Mouse (Mus musculus) left cerebral cortex, postnatal 4 days (tissue): ENCODE measurements around the gene Sorcs3. TPM values are rescaled to one million over a fixed set of nuclear protein-coding genes. Genes with fewer than 3 reads are reported as not detected.

Source experiments
- DNase-seq: peaks from one replicate; pipeline ENCODE4 v3.0.0-alpha.2; 2022
- intact Hi-C: fragments of 180-260 bp; cut with DNase I; formaldehyde crosslinking; loops from one replicate; pipeline ENCODE4 v1.15.1; 2025
- total RNA-seq, 2 experiments: library from RNA; stranded (reverse); gene quantifications; 2 replicates each; pipeline ENCODE4 v1.2.3; 2021

Gene Sorcs3
- total RNA-seq, 2 experiments from 2014 or later: 15.8 to 20.9 TPM

DNA sequence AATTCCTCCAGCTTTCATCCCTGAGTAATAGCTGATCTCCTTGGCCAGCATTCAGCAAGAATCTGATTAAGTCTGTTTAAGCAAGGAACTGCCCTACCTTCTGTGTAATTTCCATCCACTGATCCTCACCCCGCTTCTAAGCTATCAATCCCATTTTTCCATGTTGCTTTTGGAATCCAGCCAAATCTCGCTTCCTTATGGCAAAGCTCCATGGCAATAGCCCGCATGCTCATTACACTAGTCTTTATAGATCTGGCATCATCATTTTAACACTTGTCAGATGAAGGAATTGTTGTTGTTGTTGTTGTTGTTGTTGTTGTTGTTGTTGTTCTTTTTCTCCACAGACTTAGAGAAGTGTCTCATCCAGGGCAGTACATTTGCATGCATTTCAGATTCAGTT, 277.1 kb downstream of the Sorcs3 start:
- peak; percentile 27 for DNase-seq
- intact Hi-C loops: no loop called here

DNA sequence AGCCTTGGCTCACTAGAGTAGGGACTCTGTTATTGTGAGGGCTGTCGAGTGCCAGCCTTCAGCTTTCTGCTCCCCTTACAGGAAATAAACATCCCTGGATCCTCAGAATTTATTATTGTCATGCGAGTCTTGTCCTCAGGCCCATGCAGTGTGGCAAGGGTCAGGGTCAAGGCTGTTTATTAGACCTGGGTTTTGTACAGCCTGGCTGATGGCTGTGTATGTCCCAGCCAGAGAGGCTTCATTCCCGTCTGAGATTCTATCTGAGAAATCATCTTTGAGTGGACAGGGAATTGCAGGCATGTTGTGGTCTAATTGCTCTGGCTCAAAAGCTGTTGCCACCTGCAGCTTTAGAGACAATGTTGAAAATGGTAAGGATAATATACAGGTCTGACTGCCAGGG, 285.3 kb downstream of the Sorcs3 start:
- intact Hi-C loops: no loop called here
- no peak for DNase-seq

DNA sequence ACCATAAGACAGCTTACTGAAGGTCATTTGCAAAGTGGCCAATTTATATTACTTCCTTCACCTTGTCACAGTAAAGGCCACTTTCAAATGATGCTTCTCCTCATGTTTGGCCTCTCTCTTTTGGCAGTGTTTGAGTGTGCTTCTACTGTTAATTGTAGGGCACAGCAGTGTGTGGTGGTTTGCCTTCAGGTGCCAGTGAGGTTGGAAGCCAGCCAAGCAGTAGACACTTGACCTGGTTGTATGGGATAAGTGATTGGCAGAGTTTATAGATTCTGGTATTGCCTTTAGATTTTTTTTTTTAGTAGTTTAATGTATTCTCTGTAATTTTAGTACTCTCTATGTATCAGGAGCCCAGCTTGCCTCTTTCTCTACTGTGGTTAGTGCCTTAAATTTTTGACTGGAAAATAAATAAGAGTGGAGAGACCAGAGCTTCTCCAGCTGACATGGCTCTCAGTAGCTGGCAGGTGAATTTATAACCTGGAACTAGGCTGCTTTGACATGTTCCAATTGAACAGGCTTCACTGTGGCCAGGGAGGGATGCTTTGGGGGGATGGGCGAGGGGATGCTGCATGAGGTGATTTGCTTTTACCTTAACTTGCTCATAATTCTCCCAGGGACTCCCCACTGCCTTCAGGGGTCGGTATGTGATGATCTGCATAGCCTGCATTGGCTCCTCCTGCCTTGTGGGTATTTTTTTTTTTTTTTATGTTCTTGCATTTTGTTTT, 298.2 kb downstream of the Sorcs3 start:
- DNase-seq: peak; percentile 35
- intact Hi-C loops: no loop called here

DNA sequence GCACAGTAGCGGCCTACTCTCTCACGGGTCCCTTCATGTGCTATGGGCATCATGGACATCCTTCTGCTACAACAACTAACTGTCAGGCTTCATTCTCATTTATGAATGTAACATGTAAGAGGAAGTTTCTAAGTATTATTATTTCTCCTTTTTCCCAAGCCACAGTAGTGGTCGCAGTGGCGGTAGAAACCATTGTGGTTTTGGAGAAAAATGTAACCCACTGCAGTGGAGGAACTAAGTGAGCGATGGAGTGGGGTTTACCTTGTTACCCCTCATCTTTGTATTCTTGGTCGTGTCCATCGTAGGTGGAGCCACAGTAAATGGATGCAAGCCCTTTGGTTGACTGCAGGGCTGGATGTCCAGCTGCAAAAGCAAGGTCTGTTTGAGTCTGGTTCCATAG, 318.0 kb downstream of the Sorcs3 start:
- intact Hi-C loops: no loop called here
- no peak for DNase-seq

DNA sequence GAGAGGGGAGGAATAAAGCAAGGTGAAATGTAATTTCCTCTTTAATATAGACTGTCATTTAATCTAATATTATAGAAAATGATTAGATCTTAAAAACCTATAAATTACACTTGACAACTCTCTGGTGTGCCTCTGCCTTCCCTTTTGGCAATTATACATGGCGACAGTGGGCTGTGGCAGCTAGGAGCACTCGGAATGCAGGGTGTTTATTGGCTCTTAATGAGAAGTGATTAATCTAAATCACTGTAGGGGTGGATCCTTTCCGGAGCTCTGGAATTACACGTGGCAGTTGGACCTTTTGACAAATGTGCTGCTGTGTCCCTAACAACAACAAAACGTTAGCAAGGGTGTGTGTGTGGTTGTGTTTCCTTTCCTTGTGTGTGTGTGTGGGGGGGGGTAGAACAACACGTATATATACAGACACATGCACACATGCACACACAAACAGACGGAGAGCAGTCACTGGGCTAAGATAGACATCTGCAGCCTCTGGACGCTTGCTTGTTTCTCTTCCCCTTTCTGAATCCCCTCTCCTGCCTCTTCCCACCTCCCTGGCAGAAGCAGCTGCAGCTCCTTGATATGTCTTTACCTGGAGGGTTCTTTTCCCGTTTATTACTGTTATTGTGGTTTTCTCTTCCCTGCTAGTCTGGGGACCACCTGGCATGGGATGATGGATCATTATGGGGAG, 318.8 kb downstream of the Sorcs3 start:
- intact Hi-C loops: no loop called here
- DNase-seq: no peak

DNA sequence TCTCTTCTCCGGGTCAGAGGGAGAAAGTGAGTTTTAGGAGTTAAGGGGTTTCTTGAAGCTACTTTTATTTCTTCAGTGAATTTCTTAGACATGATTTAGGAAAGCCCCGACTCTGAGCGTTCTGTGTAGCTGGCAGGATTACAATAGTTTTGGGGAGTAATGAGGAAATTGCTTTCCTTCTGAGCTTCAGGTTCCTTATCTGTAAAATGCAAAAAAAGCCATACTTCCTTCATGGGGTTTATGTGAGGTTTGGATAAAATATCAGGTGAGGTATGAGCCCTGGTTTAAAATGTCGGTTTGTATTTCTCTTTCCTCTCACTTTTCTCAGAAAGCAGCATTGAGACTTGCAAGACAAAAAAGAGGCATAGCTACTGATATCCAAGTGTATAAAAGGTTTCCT, 327.8 kb downstream of the Sorcs3 start:
- DNase-seq: no peak
- intact Hi-C loops: no loop called here

DNA sequence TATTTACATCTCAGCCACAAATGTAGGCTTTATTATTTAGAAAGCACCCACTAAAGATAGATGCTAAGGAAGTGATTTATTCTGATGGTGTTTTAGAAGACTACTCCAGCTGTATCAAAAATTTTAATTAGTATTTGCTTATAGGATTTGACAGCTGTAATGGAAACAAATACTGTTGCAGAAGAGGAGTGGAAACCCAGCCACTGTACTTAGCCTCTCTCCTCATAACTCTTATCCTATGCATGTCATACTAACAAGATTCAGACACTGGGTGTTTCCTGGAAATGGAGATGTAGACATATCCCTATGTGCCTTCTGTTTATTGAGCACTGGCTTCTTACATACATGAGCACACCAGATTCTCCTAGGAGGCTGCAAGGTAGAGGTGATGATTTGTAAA, 338.5 kb downstream of the Sorcs3 start:
- intact Hi-C loops: no loop called here
- DNase-seq: no peak

DNA sequence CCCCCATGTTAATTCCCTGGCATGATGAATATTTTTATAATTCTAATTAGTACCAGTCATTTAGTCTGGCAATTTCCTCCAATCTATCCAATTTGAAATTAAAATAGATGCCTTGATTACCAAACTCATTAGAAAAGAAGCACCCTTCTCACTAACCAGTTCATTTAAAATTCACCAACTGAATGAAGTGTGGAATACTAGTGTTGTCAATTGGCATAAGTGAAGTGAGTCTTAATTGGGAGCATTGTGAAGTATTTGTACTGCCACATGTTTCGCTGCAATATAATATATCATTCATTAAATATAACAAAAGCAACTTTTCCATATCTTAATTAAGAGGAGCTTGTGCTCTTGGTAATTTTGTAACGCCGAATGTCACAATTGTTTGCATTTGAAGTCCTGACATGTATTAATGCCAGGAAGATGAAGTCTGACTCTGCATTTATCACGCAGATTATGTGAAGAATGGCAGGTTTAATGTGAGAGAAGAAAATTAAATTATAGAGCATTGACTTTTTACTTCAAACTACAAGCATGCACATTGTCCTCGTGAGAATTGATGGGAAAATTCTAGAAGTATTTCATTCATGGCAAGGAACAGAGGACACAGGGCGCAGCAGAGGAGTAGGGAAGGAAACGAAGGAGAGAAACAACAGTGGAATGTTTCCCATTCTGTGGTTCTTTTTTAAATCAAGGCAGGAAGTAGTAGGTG, 339.8 kb downstream of the Sorcs3 start:
- intact Hi-C loops: no loop called here
- DNase-seq: no peak

DNA sequence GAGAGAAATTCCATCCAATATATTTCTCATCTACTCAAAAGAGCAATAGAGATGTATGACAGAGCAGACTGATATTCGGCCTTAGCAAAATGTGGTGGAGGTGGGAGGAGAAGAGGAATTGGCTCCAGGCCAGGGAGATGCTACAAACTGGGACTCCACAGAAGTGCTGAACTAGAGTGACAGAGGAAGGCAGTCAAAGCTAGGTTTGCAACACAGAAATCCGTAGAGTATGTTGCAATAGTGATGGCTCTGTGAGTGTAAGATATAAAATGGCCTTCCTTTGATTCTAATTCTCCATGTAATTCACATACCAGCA, 340.3 kb downstream of the Sorcs3 start:
- intact Hi-C loops: no loop called here

DNA sequence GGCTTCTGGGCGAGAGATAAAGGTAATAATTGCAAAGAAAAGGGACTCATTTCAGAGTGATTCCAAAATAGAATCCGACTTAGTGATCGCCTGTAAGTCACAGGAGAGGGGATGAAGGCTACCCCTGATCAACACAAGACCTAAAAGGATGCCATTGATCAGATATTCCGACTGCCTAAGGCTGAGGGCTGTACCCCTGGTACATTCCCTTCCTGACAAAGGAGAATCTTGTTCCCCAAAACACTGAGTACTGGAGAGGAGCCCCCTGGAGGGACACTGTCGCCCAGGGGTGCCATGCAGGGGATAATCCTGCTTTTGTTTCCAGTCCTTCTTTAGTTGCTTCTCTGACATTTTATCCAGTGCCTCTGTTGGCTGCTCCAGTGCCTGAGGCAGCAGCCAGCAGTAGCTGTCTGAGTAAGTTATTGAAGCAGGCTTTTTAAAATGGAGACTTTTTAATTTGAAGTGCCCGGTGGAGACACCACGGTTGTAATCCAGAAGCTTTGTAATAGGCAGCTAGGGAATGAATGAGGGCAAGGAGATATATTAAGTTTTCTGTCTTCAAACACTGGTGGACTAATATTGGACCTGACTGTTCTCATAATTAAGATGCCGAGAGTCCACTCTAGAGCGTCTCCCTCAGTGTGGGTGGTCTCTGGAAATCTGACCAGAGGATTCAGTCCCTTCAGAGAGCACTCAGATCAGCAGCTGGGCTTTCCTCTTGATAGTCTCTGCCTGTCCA, 342.5 kb downstream of the Sorcs3 start:
- no peak for DNase-seq
- intact Hi-C loops: no loop called here

More for the DNA sequence above, 340.3 kb downstream of the Sorcs3 start:
- DNase-seq: peak; percentile 5

DNA sequence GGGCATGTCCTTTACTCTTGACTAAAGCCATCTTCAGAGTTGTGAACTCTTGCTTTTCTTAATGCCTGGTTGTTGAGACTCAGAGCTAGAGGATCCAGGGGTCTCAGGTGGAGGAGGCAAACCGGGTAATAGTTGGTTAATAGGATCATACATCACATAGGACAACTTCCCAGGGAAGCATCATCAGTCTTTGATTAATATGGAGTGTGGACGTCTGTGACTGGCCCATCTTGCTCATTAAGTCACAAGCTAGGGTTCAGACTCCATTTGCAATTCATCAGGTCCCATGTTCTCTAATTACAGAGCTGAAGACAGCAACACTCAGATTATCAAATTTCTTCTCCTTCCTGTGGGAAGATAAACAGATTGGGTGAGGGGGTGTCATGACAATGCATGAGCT, 353.6 kb downstream of the Sorcs3 start:
- DNase-seq: no peak
- intact Hi-C loops: no loop called here

DNA sequence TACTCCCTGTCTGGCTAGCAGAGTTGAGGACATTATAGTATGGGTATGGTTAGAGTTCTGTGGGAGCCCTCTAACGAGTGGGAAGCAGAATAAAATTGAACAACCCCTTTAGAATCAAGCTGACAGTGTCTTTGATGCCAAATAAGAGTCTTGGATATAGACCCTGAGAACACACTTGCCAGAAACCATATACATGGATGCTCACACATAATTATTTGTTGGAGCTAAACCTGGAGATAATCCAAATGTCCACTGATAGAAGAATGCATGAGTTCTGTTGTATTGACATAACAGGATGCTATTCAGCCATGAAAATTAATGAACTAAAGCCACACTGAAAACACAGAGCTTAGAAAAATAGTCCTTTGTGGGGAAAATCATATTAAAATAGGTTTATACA, 369.9 kb downstream of the Sorcs3 start:
- intact Hi-C loops: no loop called here
- DNase-seq: no peak

DNA sequence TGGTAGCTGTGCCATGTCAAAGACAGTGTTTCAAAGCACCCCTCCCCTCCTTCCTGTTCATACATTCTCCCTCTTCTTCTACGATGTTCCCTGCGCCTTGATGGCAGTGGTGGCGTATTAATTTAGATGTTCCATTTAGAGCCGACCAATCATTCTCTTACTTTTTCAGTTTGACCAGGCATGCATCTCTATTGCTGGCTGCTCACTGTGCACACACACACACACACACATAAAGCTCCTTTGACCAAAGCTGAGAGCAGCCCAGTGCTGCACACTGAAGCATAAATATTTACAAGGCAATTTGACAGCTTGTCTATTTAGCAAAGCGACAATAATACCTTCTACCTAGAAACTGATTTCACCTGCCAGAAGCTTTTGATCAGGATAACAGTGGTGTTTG, 371.3 kb downstream of the Sorcs3 start:
- DNase-seq: no peak
- intact Hi-C loops: no loop called here

DNA sequence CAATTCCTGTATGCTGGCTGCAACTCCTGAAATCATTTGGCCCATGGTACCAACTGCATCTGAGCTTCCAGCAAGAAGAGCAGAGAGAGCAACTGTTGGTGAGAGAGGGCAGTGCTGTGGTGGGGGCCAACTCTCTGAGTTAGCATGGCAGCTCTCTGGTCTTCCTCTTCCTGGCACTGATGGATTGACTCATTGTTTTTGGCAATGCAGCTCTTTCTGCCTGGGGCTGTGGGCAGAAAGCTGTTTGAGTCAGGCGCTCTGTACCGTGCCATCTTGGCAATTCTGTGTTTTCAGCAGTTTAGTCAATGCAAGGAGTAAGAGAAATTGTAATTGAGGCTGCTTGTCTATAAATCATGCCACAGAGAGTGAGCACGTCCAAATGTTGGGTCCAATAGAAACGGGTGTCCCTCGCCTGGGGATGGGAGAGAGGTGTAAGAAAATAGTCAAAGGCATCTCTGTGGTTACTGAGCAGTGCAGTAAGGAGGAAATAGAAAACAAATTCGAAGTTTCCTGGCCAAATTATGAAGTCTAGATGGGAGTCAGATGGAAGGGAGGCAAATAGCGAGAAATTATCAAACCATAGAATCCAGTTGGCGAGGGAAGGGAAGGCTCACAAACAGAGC, 379.2 kb downstream of the Sorcs3 start:
- peak; percentile 42 for DNase-seq

DNA sequence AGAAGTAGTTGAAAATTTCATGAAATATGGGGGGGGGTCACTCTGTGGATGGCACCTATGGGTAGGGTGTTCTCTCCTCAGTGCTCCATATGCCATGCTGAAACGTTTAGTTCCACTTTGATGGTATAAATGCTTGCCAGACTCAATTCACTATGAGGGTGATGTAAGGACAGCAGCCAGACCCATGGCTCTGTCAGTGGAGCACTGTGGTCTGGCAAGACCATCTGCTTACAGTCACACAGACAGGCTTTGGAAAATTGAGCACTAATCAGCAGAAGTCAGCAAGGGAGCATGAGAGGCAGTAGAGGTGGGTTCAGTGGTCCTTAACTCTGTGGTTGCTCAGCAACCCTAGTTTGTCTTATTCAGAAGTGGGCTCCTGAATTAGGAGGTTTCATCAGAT, 411.1 kb downstream of the Sorcs3 start:
- intact Hi-C loops: no loop called here
- DNase-seq: peak; percentile 8

More for the DNA sequence above, 379.2 kb downstream of the Sorcs3 start:
- intact Hi-C loops: no loop called here

DNA sequence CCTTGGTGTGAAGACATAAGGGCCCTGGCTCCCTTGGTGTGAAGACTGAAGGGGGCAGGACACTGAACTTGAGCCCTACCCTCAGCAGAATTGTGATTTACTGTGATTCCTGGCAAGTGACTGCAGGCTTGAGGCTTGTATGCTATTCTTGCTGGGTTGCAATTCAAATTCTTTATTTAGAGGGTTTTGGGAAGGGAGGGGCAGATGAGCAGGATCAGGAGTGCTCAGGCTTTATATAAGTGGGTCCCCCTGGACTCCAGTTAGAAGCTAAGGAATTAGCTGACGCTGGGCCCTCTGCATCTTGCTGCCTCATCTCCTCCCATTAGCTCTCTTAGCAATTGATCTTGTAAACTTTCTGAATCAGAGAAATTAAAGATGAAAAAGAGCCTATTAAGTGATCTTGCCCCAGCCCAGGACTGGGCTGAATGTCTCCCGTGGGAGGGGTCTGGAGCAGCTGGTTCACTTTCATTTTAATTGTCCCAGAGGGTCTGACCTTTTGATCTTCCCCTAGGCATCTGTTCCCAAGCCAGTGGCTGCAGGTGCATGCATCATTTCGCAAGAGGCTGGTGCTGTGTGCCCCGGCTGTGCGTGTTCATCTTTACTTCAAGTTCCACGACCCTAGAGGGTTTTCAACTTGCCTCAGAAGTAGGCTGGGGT, 425.0 kb downstream of the Sorcs3 start:
- no peak for DNase-seq
- intact Hi-C loops: no loop called here

DNA sequence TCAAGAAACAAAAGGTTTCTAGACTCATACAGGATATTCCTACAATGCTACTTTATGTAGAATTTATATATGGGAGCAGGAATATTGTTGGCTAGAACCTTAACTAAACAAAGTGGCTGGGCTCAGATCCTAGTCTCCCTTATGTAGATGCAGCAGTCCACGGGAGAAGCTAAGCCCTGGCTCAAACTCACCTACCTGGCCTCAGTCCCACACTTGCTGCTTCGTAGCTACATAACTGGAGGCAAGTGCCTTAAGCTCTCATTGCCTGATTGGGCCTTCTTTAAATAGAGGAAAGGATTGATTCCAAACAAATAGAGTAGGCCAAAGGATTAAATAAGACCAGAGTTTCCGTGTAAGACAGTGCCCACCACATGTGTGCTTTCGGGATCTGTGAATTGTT, 436.7 kb downstream of the Sorcs3 start:
- no peak for DNase-seq
- intact Hi-C loops: no loop called here

DNA sequence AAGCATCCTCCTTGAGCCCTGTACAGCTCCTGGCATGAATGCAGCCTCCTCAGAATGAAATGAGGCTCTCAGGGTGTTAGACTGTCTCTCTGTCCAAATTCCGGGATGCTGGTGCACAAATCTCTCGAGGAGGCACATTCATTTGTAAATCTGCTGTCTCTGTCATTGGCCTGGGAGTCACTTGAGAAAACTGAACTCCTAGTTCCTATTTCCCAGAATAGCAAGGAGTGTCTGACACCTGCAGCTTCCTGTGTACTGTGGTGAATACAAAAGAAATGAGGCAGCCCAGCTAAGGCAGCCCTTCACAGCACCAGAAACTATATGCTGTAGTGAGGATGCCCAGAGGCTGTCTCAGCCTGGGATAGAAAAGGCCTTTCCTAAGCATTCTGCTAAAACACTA, 444.1 kb downstream of the Sorcs3 start:
- intact Hi-C loops: no loop called here
- no peak for DNase-seq

DNA sequence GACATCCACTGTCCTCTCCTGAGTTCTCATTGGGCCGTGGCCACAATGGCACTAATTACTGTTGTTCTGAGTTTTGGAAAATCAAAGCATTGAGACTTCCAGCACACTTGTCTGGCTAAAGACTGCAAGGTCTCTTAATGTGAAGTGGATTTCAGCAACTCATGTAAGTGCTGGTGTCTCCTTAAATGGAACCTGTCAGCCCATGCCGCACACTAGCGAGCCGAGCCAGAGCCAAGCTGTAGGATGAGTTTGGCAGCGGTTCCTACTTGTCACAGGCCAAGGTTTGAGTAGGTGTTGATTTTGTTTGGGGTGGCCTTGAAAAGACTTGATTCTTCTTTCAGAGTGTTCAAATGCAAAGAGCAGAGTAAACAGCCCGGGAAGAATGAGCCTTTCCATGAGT, 445.8 kb downstream of the Sorcs3 start:
- peak; percentile 7 for DNase-seq
- intact Hi-C loops: no loop called here

DNA sequence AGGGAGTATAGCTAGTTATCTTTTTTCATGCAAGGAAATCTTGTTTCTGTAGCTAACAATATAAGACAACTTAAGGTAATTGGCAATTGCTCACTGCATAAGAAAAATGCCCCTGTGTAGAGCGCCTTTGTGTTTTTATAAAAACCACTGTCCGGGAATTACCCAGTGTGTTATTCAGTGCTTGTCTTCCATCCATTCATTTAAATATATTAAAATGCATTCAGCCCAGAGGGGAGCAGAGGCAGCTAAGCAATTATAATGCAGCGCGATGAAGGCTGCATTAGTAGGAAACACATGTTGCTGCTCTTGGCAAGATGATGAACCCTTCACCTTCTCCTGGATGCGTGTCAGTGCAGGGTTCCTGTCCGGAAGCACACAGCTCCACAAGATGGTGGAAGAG, 454.4 kb downstream of the Sorcs3 start:
- no peak for DNase-seq
- intact Hi-C loops: no loop called here
